Mouse (Mus musculus): Measurements from ENCODE around the gene Zic1.

DNA sequence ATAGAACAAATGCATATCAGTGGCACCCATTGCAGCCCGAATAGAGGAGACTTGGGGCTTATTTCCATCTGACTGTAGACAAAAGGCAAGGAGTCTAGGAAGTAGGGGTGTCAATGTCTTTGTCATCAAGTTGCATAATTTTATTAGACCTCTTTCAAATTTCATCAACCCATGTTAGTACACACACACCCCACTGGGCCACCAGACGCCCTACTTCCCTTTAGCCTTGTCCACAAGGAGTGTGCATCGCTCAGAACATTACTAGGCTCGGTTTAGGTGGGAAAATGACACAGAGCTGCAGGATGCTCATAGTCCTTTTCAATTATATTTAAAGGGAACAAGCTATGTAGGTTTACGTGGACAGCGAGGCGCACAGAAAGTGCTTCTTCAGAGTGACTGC is 34.4 kb upstream of the Zic1 start:
- TF ChIP-seq POLR2A (IDR thresholded peaks at IDR 0.05; ENCODE audit: extremely low read depth, insufficient read depth, low read length) (no peak), CTCF (IDR thresholded peaks at IDR 0.05; ENCODE audit: low read depth, low read length) (no peak)

All from liver, adult 2 months (tissue).